Mouse (Mus musculus): ENCODE measurements at regions not wholly inside any gene's neighbourhood (a gene's known extent, or its start where the extent isn't known, plus 50 kb on each side); places are given as distances from the start of the nearest gene placed in this dataset.

DNA sequence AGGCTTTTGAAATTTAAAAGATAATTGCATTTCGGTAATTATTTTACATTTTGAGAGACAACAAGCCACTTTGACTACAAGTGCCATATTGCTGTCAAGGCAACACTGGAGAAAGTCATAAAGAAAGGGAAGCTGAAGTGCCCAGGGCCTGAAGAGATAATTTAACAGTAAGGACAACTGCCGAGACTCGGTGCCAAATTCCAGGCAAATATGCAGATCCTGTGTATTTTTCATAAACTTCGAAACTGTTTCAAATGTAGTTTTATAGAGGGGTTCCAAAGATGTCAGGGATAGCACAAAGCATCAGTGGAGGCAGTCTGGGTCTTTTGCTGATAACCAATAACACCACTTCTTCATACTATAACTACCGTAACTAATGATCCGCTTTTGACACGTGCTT is 54.7 kb upstream of the Cpne8 start:
- WGBS = 84% methylated on average over 7 of the region's 7 CpGs
- Histone ChIP-seq H3K9me3 (ENCODE audit: control insufficient read depth, low read length) (no peaks in the 10 kb centered on the region), H3K36me3 (ENCODE audit: control insufficient read depth, insufficient read depth, low read length) (no peaks in the 10 kb centered on the region), H3K27me3 (replicated peaks; ENCODE audit: control insufficient read depth, insufficient read depth, low read length) (no peaks in the 10 kb centered on the region), H3K27ac (replicated peaks; ENCODE audit: low read depth, low read length) (no peak overlapping the region), H3K9ac (ENCODE audit: low read depth, low read length) (no peak overlapping the region), H3K4me1 (ENCODE audit: control insufficient read depth, insufficient read depth, low read length) (no peaks in the 10 kb centered on the region), H3K4me3 (ENCODE audit: low read depth, low read length) (no peak overlapping the region), H3K4me2 (ENCODE audit: low read depth, low read length) (no peak overlapping the region)
- DNase-seq (ENCODE audit: low spot score) = no peak
- ATAC-seq (ENCODE audit: low read depth) = no peak

Data from embryonic facial prominence, embryonic 14.5 days (tissue).